Mouse (Mus musculus) lung, adult 2 months (tissue): Measurements from ENCODE around the gene Rxrg. TPM values are rescaled to one million over a fixed set of nuclear protein-coding genes. Genes with fewer than 3 reads are reported as not detected.

ENCODE experiments used
- DNase-seq: peaks from one replicate; pipeline ENCODE4 v3.0.0; 2022
- H3K4me1 ChIP-seq: fragments of 200-500 bp; 2 replicates; pipeline ENCODE4 v1.6.1; 2011; ENCODE audit warnings: low read length; ENCODE audit not compliant: control insufficient read depth, insufficient read depth
- H3K4me3 ChIP-seq: fragments of 200-500 bp; replicated peaks from 2 replicates; pipeline ENCODE3; 2011; ENCODE audit warnings: low read depth, mild to moderate bottlenecking, control low read depth, low read length; ENCODE audit errors: extremely low read depth
- CTCF ChIP-seq: fragments of 200-500 bp; IDR thresholded peaks from 2 replicates; pipeline ENCODE4 v1.5.1; 2011; ENCODE audit warnings: mild to moderate bottlenecking, low read length, control low read depth; ENCODE audit not compliant: insufficient read depth
- POLR2A ChIP-seq: fragments of 200-500 bp; IDR thresholded peaks from 2 replicates; pipeline ENCODE4 v1.6.1; 2011; ENCODE audit warnings: low read depth, mild to moderate bottlenecking, control low read depth, low read length, borderline replicate concordance; ENCODE audit errors: extremely low read depth
- WGBS: fragments of 180-500 bp; shearing (Covaris S2); methylation state at CpG from one replicate; pipeline ENCODE4 v1.1.7; 2018; 5-methylcytosine and 5-hydroxymethylcytosine counted together
- polyA plus RNA-seq: library from polyadenylated mRNA; depleted of rRNA; stranded (reverse); fragments of >200 nt; gene quantifications from 2 replicates; pipeline ENCODE4 v1.2.3, GENCODE M21; 2012; rRNA removed

Rxrg gene
- polyA plus RNA-seq: 1.7 and 4.0 TPM in 2 replicates

DNA sequence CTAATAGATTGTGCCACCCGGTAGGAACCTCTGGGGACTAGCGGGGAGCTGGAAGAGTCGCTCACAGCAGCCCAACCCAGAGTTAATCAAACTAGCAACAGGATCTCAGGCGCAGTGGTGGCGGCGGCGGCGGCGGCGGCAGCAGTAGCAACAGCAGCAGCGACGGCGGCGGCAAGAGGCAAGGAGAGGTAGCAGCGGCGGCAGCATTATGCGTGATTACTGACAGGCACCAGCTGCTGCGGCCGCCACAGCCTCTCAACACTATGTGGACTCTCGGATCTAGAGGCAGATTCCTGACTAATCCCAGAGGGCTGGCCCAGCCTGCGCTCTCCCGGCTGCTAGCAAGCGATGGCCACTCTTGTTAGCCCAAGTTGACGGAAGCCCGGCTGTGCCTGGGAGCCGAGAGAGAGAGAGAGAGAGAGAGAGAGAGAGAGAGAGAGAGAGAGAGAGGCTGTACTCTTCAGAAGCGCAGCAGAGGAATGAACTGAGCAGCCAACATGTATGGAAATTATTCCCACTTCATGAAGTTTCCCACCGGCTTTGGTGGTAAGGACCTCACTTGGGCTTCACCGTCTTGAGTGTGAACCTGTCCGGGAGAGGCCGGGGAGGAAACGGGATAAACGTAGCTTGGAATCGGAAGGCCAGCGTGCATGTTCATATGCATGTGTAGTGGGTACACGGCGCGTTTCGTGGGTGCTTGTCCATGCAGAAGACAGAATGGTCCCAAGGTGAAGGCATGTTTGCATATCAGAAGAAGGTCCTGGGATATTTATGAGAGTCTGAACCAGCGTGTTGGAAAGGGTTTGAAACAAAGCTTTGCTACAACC is at the start of gene Rxrg:
TSS of gene Rxrg (plus strand) at position 130 of the 827 bp plus-strand sequence.
- H3K4me3 ChIP-seq: no peak within 1 kb of the TSS
- H3K4me1 ChIP-seq: no peaks in the 10 kb centered on the region
- TF ChIP-seq CTCF (no peak), POLR2A (no peak)
- 2% methylated on average over 40 of the region's 40 CpGs for whole genome bisulfite sequencing
- peak; percentile 7 for DNase-seq

GRCm38 (mm10) chr1:167549324-167549723 is 48.9 kb upstream of the Rxrg start:
- DNase-seq: no peak
- 43% methylated on average over 6 of the region's 6 CpGs for WGBS
- TF ChIP-seq CTCF (no peak), POLR2A (no peak)
- no peak overlapping the region for H3K4me3 ChIP-seq
- no peaks in the 10 kb centered on the region; the same call in 1 of the 2 replicates for H3K4me1 ChIP-seq

GRCm38 (mm10) chr1:167551601-167552000 is 46.6 kb upstream of the Rxrg start:
- no peaks in the 10 kb centered on the region; the same call in 1 of the 2 replicates for H3K4me1 ChIP-seq
- DNase-seq: peak; percentile 6
- no peak for TF ChIP-seq POLR2A
- no peak for TF ChIP-seq CTCF
- whole genome bisulfite sequencing: 10% methylated on average over 5 of the region's 5 CpGs
- no peak overlapping the region for H3K4me3 ChIP-seq

DNA sequence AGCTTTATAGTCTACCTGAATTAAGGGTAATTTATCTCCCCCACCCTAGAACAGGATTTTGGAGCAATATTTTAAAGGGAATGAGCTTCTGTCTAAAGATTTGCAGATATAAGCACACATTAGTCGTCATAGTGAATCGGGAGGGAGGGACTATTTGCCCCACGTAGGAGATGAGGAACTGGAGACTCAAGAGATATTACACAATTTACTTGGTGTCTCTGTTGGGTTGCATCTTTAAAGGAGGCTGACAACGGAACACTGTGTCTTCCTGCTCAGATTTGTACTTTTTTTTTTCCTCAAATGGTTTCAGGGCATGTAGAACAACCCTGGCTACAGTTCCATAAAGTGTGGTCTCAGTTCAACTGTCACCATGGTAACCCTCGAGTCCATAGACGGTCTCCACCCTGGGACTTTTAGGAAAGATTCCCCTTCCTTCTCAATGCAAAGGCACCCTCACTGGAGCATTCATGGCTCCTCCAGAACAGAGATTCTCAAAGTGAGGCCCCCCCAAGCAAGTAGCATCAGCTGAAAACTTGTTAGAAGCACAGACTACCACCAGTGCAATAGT is 44.1 kb upstream of the Rxrg start:
- 45% methylated on average over 6 of the region's 6 CpGs for WGBS

DNA sequence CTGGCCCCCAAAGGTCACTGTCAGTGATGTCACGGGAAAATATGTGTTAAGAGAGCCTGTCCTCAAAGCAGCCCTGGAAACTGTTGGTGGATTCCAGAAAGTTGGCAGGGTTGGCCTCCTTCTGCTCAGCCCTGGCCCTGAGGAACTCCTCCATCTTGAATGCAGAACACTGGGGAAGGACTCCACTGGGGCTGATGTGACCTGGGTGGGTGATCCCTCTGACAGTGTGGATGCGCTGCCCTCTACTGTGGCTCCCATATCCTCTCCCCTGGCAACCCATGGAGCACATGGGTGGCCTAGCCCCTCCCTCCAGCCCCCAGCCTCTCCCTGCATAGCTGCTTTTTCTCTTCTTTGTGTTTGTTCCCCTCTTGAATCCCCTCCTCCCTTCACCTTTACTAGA is 31.6 kb upstream of the Rxrg start:
- no peaks in the 10 kb centered on the region for H3K4me1 ChIP-seq
- no peak for TF ChIP-seq POLR2A
- no peak for TF ChIP-seq CTCF
- DNase-seq: no peak
- 83% methylated on average over 2 of the region's 2 CpGs for WGBS
- no peak overlapping the region for H3K4me3 ChIP-seq

More for the DNA sequence above, 44.1 kb upstream of the Rxrg start:
- TF ChIP-seq POLR2A (no peak), CTCF (no peak)
- Histone ChIP-seq H3K4me1 (no peaks in the 10 kb centered on the region; the same call in 1 of the 2 replicates), H3K4me3 (no peak overlapping the region)
- no peak for DNase-seq

DNA sequence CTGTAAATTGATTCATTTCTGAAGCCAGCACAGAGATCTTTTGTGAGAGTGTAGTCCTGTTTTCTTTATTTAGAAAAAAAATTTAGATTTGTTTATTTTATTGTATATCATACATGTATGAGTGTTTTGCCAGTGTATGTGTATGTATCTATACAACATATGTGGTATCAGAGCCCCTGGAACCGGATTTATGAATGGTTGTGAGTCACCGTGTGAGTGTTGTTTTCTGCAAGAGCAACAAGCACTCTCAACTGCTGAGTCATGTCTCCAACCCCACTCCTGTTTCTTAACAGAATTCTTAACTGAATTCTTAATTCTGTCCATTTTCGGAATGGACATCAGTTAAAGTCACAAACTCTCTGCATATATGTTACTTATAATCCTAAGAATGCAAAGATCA is 19.1 kb upstream of the Rxrg start:
- no peak for DNase-seq
- Histone ChIP-seq H3K4me3 (no peak overlapping the region), H3K4me1 (no peaks in the 10 kb centered on the region)
- 49% methylated on average over 3 of the region's 3 CpGs for WGBS
- TF ChIP-seq CTCF: no peak
- no peak for TF ChIP-seq POLR2A

DNA sequence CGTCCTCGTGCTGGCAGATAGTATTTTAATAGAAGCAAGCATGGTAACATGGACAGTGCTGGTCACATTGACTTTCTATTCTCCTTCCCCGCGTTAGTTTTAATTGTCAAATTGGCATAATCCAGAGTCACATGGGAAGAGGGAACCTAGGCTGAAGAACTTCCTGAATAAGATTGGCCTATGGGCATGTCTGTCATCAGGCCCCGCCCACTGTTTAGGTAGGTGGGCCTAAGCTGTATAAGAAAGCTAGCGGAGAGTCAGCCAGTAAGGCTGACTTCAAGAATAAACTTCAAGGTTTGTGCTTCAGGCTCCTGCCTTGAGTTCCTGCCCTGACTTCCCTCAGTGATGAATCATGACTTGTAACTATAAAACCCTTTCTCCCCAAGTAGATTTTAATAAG is 15.0 kb upstream of the Rxrg start:
- DNase-seq: no peak
- Histone ChIP-seq H3K4me1 (no peaks in the 10 kb centered on the region), H3K4me3 (no peak overlapping the region)
- WGBS: 54% methylated on average over 6 of the region's 6 CpGs
- TF ChIP-seq CTCF (no peak), POLR2A (no peak)

DNA sequence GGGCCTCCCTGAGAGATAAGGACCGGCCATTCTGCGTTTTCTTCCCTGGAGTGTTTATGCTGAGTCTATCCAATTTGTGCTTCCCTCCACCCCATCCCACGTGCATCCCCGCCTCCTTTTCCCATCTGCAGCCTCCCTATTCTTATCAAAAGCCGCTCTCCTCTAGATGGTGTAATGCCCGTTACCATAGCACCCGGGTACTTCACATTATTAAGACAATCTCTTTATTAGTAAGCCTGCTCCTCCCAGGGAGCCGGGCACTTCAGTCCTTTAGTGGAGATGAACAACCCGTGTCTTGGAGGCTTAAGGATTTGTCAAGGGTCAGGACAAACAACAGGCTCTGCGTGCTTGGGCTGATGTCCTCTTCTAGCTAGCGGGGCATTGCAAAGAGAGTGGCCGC is 14.3 kb upstream of the Rxrg start:
- no peak for DNase-seq
- WGBS: 54% methylated on average over 12 of the region's 12 CpGs
- Histone ChIP-seq H3K4me3 (no peak overlapping the region), H3K4me1 (no peaks in the 10 kb centered on the region)
- no peak for TF ChIP-seq CTCF

GRCm38 (mm10) chr1:167588747-167589558 is 9.2 kb upstream of the Rxrg start:
- WGBS: 77% methylated on average over 16 of the region's 16 CpGs

More at GRCm38 (mm10) chr1:167588747-167589558, 9.2 kb upstream of the Rxrg start:
- H3K4me1 ChIP-seq: no peaks in the 10 kb centered on the region
- no peak overlapping the region for H3K4me3 ChIP-seq
- TF ChIP-seq CTCF (no peak), POLR2A (no peak)
- no peak for DNase-seq
